Mouse (Mus musculus): Measurements from ENCODE around the gene Slc22a23. TPM values are rescaled to one million over a fixed set of nuclear protein-coding genes. Genes with fewer than 3 reads are reported as not detected.

Gene Slc22a23
- total and polyA plus RNA-seq, 3 experiments: 0.47 to 1.3 (median 0.85) TPM

DNA sequence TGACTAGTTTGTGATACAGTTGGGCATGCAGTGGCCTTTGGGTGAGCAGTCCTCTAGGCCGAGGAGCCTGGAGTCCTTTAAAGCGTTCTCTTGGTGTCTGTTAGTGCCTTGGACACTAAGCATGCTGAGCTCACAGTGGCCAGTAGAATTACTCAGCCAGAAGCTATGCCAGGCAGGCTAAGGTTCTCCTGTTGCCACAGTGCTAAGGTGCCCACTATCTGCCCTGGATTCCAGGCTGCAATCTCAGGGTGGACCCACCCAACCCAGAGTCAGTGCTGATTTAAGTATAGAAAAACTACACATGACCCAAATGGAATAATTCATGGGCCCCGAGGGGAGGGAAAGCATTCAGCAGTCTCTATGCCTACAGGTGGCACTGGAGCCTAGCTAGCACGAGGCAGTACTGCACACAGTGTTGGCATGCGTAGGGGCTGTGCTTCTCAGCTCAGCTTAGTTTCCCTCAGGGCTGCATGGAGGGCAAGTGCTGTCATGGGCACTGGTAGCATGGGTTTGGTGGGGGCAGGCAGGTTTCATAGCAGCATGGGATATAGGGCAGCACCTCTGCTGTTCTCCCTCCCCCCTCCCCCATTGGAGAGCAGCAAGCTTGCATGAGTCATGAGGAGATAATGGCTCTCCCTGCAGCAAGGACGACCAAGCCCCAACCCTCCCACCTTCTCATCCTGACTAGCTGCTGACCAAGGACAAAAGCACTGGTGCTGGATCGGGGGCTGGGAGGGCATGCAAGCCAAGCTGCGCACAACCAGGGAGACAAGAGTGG is 152.4 kb downstream of the Slc22a23 start:
- dilution Hi-C loops (cut with MboI; ENCODE audit: extremely low pct_ligation_motif_present, extremely low pct_unique_long_range_greater_than_20kb, low sequenced_read_pairs): no loop called here

DNA sequence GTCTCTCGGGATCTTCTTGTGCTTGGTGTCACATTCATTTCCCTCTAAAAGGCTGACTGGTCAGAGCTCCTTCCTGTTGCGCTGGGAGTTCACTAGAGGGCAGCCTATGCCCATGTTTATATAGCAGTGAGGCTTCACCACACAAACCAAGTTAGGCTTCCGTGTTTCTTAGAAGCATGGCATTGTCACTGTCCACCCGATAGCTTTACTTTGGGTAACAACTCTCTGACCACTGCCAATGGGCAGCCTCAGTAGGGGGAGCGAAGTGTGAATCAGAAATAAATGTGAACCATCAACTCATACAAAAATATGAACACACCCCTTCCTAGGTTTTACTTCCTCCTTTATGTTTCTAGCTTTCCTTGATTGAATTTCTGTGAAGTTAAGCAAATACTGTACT is 157.4 kb downstream of the Slc22a23 start:
- peaks cover 2 to 14% of the 10 kb centered on the region in 2 experiments; a peak in 3 of 4 replicates for H3K4me1 ChIP-seq (ENCODE audit: control insufficient read depth in 1 of 2, insufficient read depth in 2 of 2)
- peaks cover 0 to 7% of the 10 kb centered on the region in 2 experiments for H3K36me3 ChIP-seq (replicated peaks in 1 of 2; ENCODE audit: control insufficient read depth in 1 of 2, insufficient read depth in 1 of 2, low read length in 1 of 2)
- peak overlapping the region; percentile 83 for H3K4me2 ChIP-seq (ENCODE audit: insufficient read depth, low read depth, poor library complexity, severe bottlenecking)
- H3K27me3 ChIP-seq (replicated peaks): no peaks in the 10 kb centered on the region
- dilution Hi-C loops (cut with MboI; ENCODE audit: extremely low pct_ligation_motif_present, extremely low pct_unique_long_range_greater_than_20kb, low sequenced_read_pairs): no loop called here
- in situ Hi-C loops (cut with MboI; ENCODE audit: low pct_ligation_motif_present, low pct_unique_long_range_greater_than_20kb, low sequenced_read_pairs): loop anchor here (5.0 to 25.0 kb wide), 2 partner anchors 445 to 675 kb away; no protein-coding TSS in a partner anchor
- no peaks in the 10 kb centered on the region for H3K9me3 ChIP-seq (replicated peaks; ENCODE audit: low read length)
- H3K9ac ChIP-seq (ENCODE audit: insufficient read depth, low read depth): no peak overlapping the region; the same call in 1 of the 2 replicates
- DNase-seq (ENCODE audit: extremely low read depth): peak; percentile 85
- no peaks in the 10 kb centered on the region for H3K79me2 ChIP-seq (replicated peaks; ENCODE audit: control insufficient read depth, extremely low read depth, insufficient read depth, poor library complexity, severe bottlenecking)
- H3K4me3 ChIP-seq (replicated peaks in 1 of 3; ENCODE audit: low read depth in 2 of 3, low read length in 2 of 3, poor library complexity in 1 of 3): no peak overlapping the region
- no peak overlapping the region for H3K27ac ChIP-seq (ENCODE audit: insufficient read depth, low read depth)
- TF ChIP-seq ELF1 (IDR thresholded peaks at IDR 0.05; ENCODE audit: low read depth, low read length) (peak; percentile 84), SIN3A (IDR thresholded peaks at IDR 0.05; ENCODE audit: low read length) (0 out of 2 replicates have a peak, but pooled peaks have one; percentile 46), MYC (IDR thresholded peaks at IDR 0.05; ENCODE audit: low read depth, low read length) (peak; percentile 78; the same call in 1 of the 2 replicates), JUND (conservative IDR thresholded peaks at IDR 0.05; ENCODE audit: low read depth, low read length) (peak; percentile 43; the same call in 1 of the 2 replicates), POLR2A (IDR thresholded peaks at IDR 0.05; ENCODE audit: low read depth, low read length) (no peak), TCF12 (IDR thresholded peaks at IDR 0.05; ENCODE audit: low read depth, low read length) (no peak), EP300 (IDR thresholded peaks at IDR 0.05; ENCODE audit: low read length) (0 out of 2 replicates have a peak, but pooled peaks have one; percentile 14), BHLHE40 (IDR thresholded peaks at IDR 0.05; ENCODE audit: low read depth, low read length) (peak; percentile 20; the same call in 1 of the 2 replicates), CTCF (conservative IDR thresholded peaks at IDR 0.05 in 1 of 2, IDR thresholded peaks at IDR 0.05 in 1 of 2; ENCODE audit: low read depth in 2 of 2, low read length in 2 of 2) (peak; percentile 57 to 95; a peak in 3 of 4 replicates), MAFK (IDR thresholded peaks at IDR 0.05; ENCODE audit: insufficient replicate concordance, low read length) (0 out of 2 replicates have a peak, but pooled peaks have one; percentile 21), NELFE (IDR thresholded peaks at IDR 0.05; ENCODE audit: low read depth, low read length) (no peak), E2F4 (IDR thresholded peaks at IDR 0.05; ENCODE audit: insufficient replicate concordance, low read depth, low read length) (peak; percentile 55; the same call in 1 of the 2 replicates), HCFC1 (IDR thresholded peaks at IDR 0.05; ENCODE audit: low read depth, low read length) (peak; percentile 45; the same call in 1 of the 2 replicates), ETS1 (conservative IDR thresholded peaks at IDR 0.05; ENCODE audit: low read depth, low read length) (no peak), USF1 (IDR thresholded peaks at IDR 0.05; ENCODE audit: low read depth, low read length) (no peak), MEF2A (IDR thresholded peaks at IDR 0.05; ENCODE audit: borderline replicate concordance, low read depth, low read length) (peak; percentile 48; the same call in 1 of the 2 replicates), JUN (IDR thresholded peaks at IDR 0.05; ENCODE audit: insufficient read depth, low read depth, low read length) (no peak), MAX (IDR thresholded peaks at IDR 0.05; ENCODE audit: low read length) (peak; percentile 58; the same call in 1 of the 2 replicates), IRF4 (IDR thresholded peaks at IDR 0.05; ENCODE audit: low read depth, low read length) (peak; percentile 82), GABPA (IDR thresholded peaks at IDR 0.05; ENCODE audit: insufficient replicate concordance, low read depth, low read length) (no peak), ZC3H11A (IDR thresholded peaks at IDR 0.05; ENCODE audit: low read depth, low read length) (peak; percentile 81), MXI1 (IDR thresholded peaks at IDR 0.05; ENCODE audit: low read depth, low read length) (0 out of 2 replicates have a peak, but pooled peaks have one; percentile 4), UBTF (IDR thresholded peaks at IDR 0.05; ENCODE audit: low read depth, low read length) (no peak), SMC3 (IDR thresholded peaks at IDR 0.05; ENCODE audit: low read depth, low read length) (peak; percentile 93)

More for the DNA sequence above, 152.4 kb downstream of the Slc22a23 start:
- peaks cover 2 to 7% of the 10 kb centered on the region in 2 experiments; a peak in 3 of 4 replicates for H3K4me1 ChIP-seq (ENCODE audit: control insufficient read depth in 1 of 2, insufficient read depth in 2 of 2)
- no peaks in the 10 kb centered on the region for H3K27me3 ChIP-seq (replicated peaks)
- no peaks in the 10 kb centered on the region for H3K79me2 ChIP-seq (replicated peaks; ENCODE audit: control insufficient read depth, extremely low read depth, insufficient read depth, poor library complexity, severe bottlenecking)
- H3K9me3 ChIP-seq (replicated peaks; ENCODE audit: low read length): no peaks in the 10 kb centered on the region
- peak; percentile 33 for TF ChIP-seq RAD21 (IDR thresholded peaks at IDR 0.05; ENCODE audit: low read depth, low read length)
- TF ChIP-seq SMC3 (IDR thresholded peaks at IDR 0.05; ENCODE audit: low read depth, low read length): 0 out of 2 replicates have a peak, but pooled peaks have one; percentile 7
- TF ChIP-seq CHD1 (IDR thresholded peaks at IDR 0.05; ENCODE audit: low read depth, low read length): no peak
- TF ChIP-seq ZMIZ1 (IDR thresholded peaks at IDR 0.05; ENCODE audit: low read depth, low read length): no peak
- TF ChIP-seq CTCF (conservative IDR thresholded peaks at IDR 0.05 in 1 of 2, IDR thresholded peaks at IDR 0.05 in 1 of 2; ENCODE audit: low read depth in 2 of 2, low read length in 2 of 2): peak in 1 of 2 experiments; percentile 28; a peak in 2 of 4 replicates
- no peak overlapping the region for H3K27ac ChIP-seq (ENCODE audit: insufficient read depth, low read depth)
- H3K9ac ChIP-seq (ENCODE audit: insufficient read depth, low read depth): no peak overlapping the region
- H3K36me3 ChIP-seq (replicated peaks in 1 of 2; ENCODE audit: control insufficient read depth in 1 of 2, insufficient read depth in 1 of 2, low read length in 1 of 2): no peaks in the 10 kb centered on the region
- H3K4me2 ChIP-seq (ENCODE audit: insufficient read depth, low read depth, poor library complexity, severe bottlenecking): no peak overlapping the region
- no peak for DNase-seq (ENCODE audit: extremely low read depth)
- no peak overlapping the region for H3K4me3 ChIP-seq (replicated peaks in 1 of 3; ENCODE audit: low read depth in 2 of 3, low read length in 2 of 3, poor library complexity in 1 of 3)
- in situ Hi-C loops (cut with MboI; ENCODE audit: low pct_ligation_motif_present, low pct_unique_long_range_greater_than_20kb, low sequenced_read_pairs): loop anchor here (25.0 kb wide), 1 partner anchor 670 kb away; no protein-coding TSS in a partner anchor
